Mouse (Mus musculus) embryonic facial prominence, embryonic 13.5 days (tissue): ENCODE measurements at regions not wholly inside any gene's neighbourhood (a gene's known extent, or its start where the extent isn't known, plus 50 kb on each side); places are given as distances from the start of the nearest gene placed in this dataset.

ENCODE experiments used
- ATAC-seq: fragments of 200-750 bp; cut with Nextera tagmentation; 2 replicates; pipeline ENCODE4 v1.8.0; 2017; ENCODE audit warnings: low read depth; ENCODE audit not compliant: insufficient number of reproducible peaks, insufficient read depth, low FRiP score, low TSS enrichment
- H3K27ac ChIP-seq: fragments of 300-500 bp; sonication (generic); 2 replicates; pipeline ENCODE4 v1.5.1; 2015; ENCODE audit warnings: moderate library complexity, mild to moderate bottlenecking, inconsistent platforms
- H3K27me3 ChIP-seq: fragments of 300-500 bp; sonication (generic); 2 replicates; pipeline ENCODE4 v1.6.1; 2015; ENCODE audit warnings: mild to moderate bottlenecking, inconsistent platforms
- H3K36me3 ChIP-seq: fragments of 300-500 bp; sonication (generic); 2 replicates; pipeline ENCODE4 v1.6.1; 2015; ENCODE audit warnings: mild to moderate bottlenecking, inconsistent platforms
- H3K4me1 ChIP-seq: fragments of 300-500 bp; sonication (generic); 2 replicates; pipeline ENCODE4 v1.6.1; 2015; ENCODE audit warnings: inconsistent platforms
- H3K4me2 ChIP-seq: fragments of 300-500 bp; sonication (generic); 2 replicates; pipeline ENCODE4 v1.6.1; 2015; ENCODE audit warnings: moderate library complexity, mild to moderate bottlenecking, inconsistent platforms
- H3K4me3 ChIP-seq: fragments of 300-500 bp; sonication (generic); 2 replicates; pipeline ENCODE4 v1.5.1; 2015; ENCODE audit warnings: mild to moderate bottlenecking, inconsistent platforms
- H3K9ac ChIP-seq: fragments of 300-500 bp; sonication (generic); 2 replicates; pipeline ENCODE4 v1.6.1; 2015; ENCODE audit warnings: mild to moderate bottlenecking, inconsistent platforms
- H3K9me3 ChIP-seq: fragments of 300-500 bp; sonication (generic); 2 replicates; pipeline ENCODE4 v1.6.1; 2016; ENCODE audit warnings: inconsistent platforms
- WGBS: fragments of 180-500 bp; shearing (Covaris S2); methylation state at CpG from one replicate; pipeline ENCODE4 v1.1.7; 2015; ENCODE audit warnings: mixed read lengths; 5-methylcytosine and 5-hydroxymethylcytosine counted together

GRCm38 (mm10) chr7:36078666-36079065 is 275.9 kb upstream of the Zfp507 start:
- Histone ChIP-seq H3K4me1 (peaks cover 22% of the 10 kb centered on the region), H3K4me2 (no peak overlapping the region), H3K4me3 (no peak overlapping the region), H3K27me3 (no peaks in the 10 kb centered on the region), H3K27ac (no peak overlapping the region), H3K9me3 (0 out of 2 replicates have a peak, but pooled peaks cover 3% of the 10 kb centered on the region), H3K36me3 (no peaks in the 10 kb centered on the region), H3K9ac (no peak overlapping the region)
- no peak for ATAC-seq
- WGBS = 59% methylated on average over 6 of the region's 6 CpGs

DNA sequence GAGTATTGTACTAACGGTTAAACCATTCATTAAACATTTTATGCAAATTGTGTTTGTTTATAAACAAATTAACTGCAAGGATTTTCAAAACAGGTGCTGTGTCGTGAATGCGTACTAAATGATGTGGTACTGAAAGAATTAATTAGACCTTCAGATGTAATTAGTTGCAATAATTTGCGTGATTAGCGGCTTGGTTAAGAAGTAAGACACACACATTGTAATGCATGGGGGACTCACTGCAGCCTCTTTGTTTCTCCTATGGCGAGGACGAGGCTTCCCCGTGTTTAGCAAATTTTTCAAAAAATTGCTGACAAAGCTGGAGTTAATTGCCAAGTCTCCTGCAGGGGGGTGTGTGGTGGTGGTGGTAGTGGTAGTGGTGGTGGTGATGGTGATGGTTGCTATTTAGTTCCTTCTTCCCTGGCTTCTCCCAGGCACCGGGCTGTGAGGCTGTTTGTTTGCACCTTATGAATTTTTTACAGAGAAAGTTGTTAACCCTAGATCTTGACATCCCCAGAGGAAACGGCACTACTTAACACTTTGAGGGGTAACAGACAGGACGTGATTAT is 275.4 kb upstream of the Zfp507 start:
- H3K27me3 ChIP-seq = peaks cover 2% of the 10 kb centered on the region
- H3K9me3 ChIP-seq = 0 out of 2 replicates have a peak, but pooled peaks cover 3% of the 10 kb centered on the region
- H3K4me3 ChIP-seq = no peak overlapping the region
- ATAC-seq = no peak
- no peak overlapping the region for H3K9ac ChIP-seq
- no peak overlapping the region for H3K4me2 ChIP-seq
- 62% methylated on average over 11 of the region's 11 CpGs for WGBS
- H3K4me1 ChIP-seq = peaks cover 27% of the 10 kb centered on the region
- H3K27ac ChIP-seq = no peak overlapping the region
- no peaks in the 10 kb centered on the region for H3K36me3 ChIP-seq

- no peak overlapping the region for H3K27ac ChIP-seq
- ATAC-seq = no peak
- H3K27me3 ChIP-seq = peaks cover 11% of the 10 kb centered on the region
- H3K4me3 ChIP-seq = no peak overlapping the region
- no peaks in the 10 kb centered on the region for H3K36me3 ChIP-seq
- WGBS = 26% methylated on average over 2 of the region's 2 CpGs
- H3K9ac ChIP-seq = no peak overlapping the region
- H3K4me1 ChIP-seq = peaks cover 30% of the 10 kb centered on the region
- no peak overlapping the region for H3K4me2 ChIP-seq
- 0 out of 2 replicates have a peak, but pooled peaks cover 3% of the 10 kb centered on the region for H3K9me3 ChIP-seq
Measured at GRCm38 (mm10) chr7:36077271-36077670, 274.5 kb upstream of the Zfp507 start.

- Histone ChIP-seq H3K36me3 (no peaks in the 10 kb centered on the region), H3K4me2 (peak overlapping the region; percentile 43), H3K9ac (no peak overlapping the region), H3K27me3 (peaks cover 13% of the 10 kb centered on the region), H3K9me3 (0 out of 2 replicates have a peak, but pooled peaks cover 1% of the 10 kb centered on the region), H3K4me1 (peaks cover 33% of the 10 kb centered on the region), H3K27ac (0 out of 2 replicates have a peak overlapping the region, but pooled peaks have one; percentile 51), H3K4me3 (no peak overlapping the region)
- no peak for ATAC-seq
- WGBS = 1% methylated on average over 11 of the region's 11 CpGs
Measured at GRCm38 (mm10) chr7:36076021-36076441, 273.2 kb upstream of the Zfp507 start.

DNA sequence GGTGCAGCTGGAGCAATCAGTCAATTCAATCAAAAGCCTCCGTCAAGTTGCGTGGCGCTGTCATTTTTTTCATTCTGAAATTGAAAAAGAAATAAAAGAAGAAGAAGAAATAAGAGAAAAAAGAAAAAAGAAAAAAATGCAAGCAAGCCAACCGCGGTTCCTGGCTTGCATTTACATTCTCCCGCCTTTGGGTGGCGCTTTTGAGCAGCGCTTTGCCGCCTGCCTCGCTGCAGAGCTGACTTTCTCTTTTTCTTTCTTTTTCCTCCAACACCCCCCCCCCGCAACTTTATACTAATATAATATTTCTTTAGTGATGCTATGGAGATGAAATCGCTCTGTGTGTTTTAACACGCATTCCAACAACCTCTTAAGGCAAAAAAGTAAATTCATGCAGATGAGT is 269.0 kb upstream of the Zfp507 start:
- H3K27ac ChIP-seq = no peak overlapping the region
- H3K4me3 ChIP-seq = peak overlapping the region; percentile 17
- 3% methylated on average over 13 of the region's 13 CpGs for WGBS
- H3K4me1 ChIP-seq = peaks cover 28% of the 10 kb centered on the region
- peak overlapping the region; percentile 52 for H3K4me2 ChIP-seq
- ATAC-seq = no peak
- H3K36me3 ChIP-seq = no peaks in the 10 kb centered on the region
- H3K27me3 ChIP-seq = peaks cover 17% of the 10 kb centered on the region
- no peaks in the 10 kb centered on the region for H3K9me3 ChIP-seq
- H3K9ac ChIP-seq = no peak overlapping the region

DNA sequence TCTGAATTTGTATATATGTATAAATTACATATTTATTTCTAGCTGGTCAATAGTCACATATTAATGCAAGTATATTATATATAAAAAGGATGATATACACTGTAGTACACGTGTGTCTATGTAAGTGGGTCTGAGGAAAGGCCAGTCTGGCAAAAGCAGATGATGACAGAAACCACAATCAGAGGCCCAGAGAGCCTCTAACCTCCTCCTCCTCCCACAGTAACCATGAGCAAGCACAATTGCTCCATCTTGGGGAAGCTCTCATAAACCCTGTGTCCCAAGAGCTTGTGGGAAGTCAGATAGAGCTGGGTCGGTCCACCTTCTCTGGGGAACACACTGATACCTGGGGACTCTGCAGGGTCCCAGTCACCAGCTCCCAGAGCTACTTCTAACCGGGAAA is 263.9 kb upstream of the Zfp507 start:
- peaks cover 3% of the 10 kb centered on the region for H3K4me1 ChIP-seq
- no peaks in the 10 kb centered on the region for H3K36me3 ChIP-seq
- no peaks in the 10 kb centered on the region for H3K9me3 ChIP-seq
- peaks cover 4% of the 10 kb centered on the region for H3K27me3 ChIP-seq
- H3K27ac ChIP-seq = no peak overlapping the region
- ATAC-seq = no peak
- WGBS = 60% methylated on average over 3 of the region's 3 CpGs
- no peak overlapping the region for H3K4me3 ChIP-seq
- no peak overlapping the region for H3K4me2 ChIP-seq
- no peak overlapping the region for H3K9ac ChIP-seq

- no peak for ATAC-seq
- Histone ChIP-seq H3K9me3 (no peaks in the 10 kb centered on the region), H3K4me1 (no peaks in the 10 kb centered on the region), H3K9ac (no peak overlapping the region), H3K27me3 (no peaks in the 10 kb centered on the region), H3K36me3 (no peaks in the 10 kb centered on the region), H3K27ac (no peak overlapping the region), H3K4me2 (no peak overlapping the region), H3K4me3 (no peak overlapping the region)
- WGBS = 85% methylated on average over 4 of the region's 4 CpGs
Measured at GRCm38 (mm10) chr7:36061679-36062078, 258.9 kb upstream of the Zfp507 start.

DNA sequence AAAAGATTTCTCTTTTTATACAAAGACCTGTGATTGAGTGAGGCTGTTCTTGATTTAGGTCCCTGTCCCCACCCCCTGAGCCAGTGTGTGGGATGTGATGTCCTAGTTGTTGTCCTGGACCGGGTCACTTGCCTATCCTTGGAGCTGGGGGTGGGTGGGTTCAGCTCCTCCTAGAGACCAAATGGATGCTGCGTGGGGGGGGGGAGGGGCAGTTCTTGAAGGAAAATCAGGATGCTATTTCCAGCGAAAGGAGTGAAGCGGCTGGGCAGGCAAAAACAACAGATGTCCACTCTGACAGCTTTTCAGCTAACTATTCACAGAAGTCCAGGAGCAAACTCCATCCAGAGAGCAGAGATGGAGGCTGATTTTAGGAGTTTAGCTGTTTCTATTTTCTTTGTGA is 257.6 kb upstream of the Zfp507 start:
- Histone ChIP-seq H3K9ac (no peak overlapping the region), H3K36me3 (no peaks in the 10 kb centered on the region), H3K9me3 (no peaks in the 10 kb centered on the region), H3K4me1 (no peaks in the 10 kb centered on the region), H3K4me3 (no peak overlapping the region), H3K27me3 (no peaks in the 10 kb centered on the region), H3K27ac (no peak overlapping the region), H3K4me2 (no peak overlapping the region)
- WGBS = 55% methylated on average over 4 of the region's 4 CpGs
- no peak for ATAC-seq

DNA sequence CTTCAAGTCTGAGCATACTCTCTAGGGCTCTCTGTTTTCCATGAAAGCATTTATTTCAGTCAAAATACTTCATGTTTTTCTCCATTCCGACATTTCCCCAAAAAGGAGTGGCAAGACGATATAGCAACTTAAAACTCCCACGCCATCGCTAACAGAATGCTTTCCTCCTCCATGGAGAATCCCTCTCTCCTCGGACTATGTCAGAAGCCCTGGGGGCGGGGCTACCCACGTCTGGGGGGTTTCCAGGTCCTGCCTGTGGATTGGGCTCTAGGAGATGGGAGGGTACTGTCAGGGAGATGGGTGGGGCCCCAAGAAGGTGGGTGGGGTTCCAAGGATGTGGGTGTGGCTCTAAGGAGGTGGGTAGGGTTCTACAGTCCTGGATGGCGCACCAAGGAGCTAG is 243.2 kb upstream of the Zfp507 start:
- Histone ChIP-seq H3K27me3 (no peaks in the 10 kb centered on the region), H3K9ac (no peak overlapping the region), H3K4me3 (no peak overlapping the region), H3K9me3 (no peaks in the 10 kb centered on the region), H3K4me2 (no peak overlapping the region), H3K4me1 (no peaks in the 10 kb centered on the region), H3K27ac (no peak overlapping the region), H3K36me3 (no peaks in the 10 kb centered on the region)
- 77% methylated on average over 8 of the region's 8 CpGs for WGBS
- no peak for ATAC-seq

GRCm38 (mm10) chr7:36031881-36032280 is 229.1 kb upstream of the Zfp507 start:
- H3K9ac ChIP-seq = no peak overlapping the region
- no peaks in the 10 kb centered on the region for H3K9me3 ChIP-seq
- H3K4me2 ChIP-seq = no peak overlapping the region
- no peaks in the 10 kb centered on the region for H3K4me1 ChIP-seq
- no peak for ATAC-seq
- WGBS = 97% methylated on average over 3 of the region's 3 CpGs
- H3K27ac ChIP-seq = no peak overlapping the region
- H3K27me3 ChIP-seq = no peaks in the 10 kb centered on the region
- no peaks in the 10 kb centered on the region for H3K36me3 ChIP-seq
- no peak overlapping the region for H3K4me3 ChIP-seq

- no peaks in the 10 kb centered on the region for H3K36me3 ChIP-seq
- no peak overlapping the region for H3K4me2 ChIP-seq
- H3K27ac ChIP-seq = no peak overlapping the region
- no peak for ATAC-seq
- H3K9ac ChIP-seq = no peak overlapping the region
- 78% methylated on average over 10 of the region's 10 CpGs for WGBS
- H3K4me1 ChIP-seq = no peaks in the 10 kb centered on the region
- H3K9me3 ChIP-seq = no peaks in the 10 kb centered on the region
- H3K27me3 ChIP-seq = no peaks in the 10 kb centered on the region
- no peak overlapping the region for H3K4me3 ChIP-seq
Measured at GRCm38 (mm10) chr7:36023015-36023414, 220.2 kb upstream of the Zfp507 start.

DNA sequence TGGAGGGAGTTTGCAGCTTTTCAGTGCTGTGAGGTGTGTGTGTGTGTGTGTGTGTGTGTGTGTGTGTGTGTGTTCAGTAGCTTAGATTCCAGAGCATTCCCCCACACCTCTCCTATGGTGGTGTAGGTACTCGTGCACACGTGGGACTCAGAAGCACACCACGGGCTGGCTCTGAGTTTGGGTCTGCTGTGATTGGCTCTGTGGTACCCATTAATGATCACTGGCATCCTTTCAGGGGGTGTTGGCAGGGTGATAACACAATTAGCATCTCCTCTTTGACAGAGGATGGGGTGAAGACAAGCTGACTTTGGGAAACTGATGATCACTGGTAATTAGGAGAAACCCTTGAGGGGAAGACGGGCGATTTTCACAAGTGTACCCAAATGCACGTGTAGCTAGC is 219.7 kb upstream of the Zfp507 start:
- H3K9ac ChIP-seq = no peak overlapping the region
- no peaks in the 10 kb centered on the region for H3K4me1 ChIP-seq
- H3K4me3 ChIP-seq = no peak overlapping the region
- H3K4me2 ChIP-seq = no peak overlapping the region
- H3K27me3 ChIP-seq = no peaks in the 10 kb centered on the region
- ATAC-seq = no peak
- H3K36me3 ChIP-seq = no peaks in the 10 kb centered on the region
- no peak overlapping the region for H3K27ac ChIP-seq
- no peaks in the 10 kb centered on the region for H3K9me3 ChIP-seq
- 69% methylated on average over 6 of the region's 6 CpGs for WGBS
